Mouse (Mus musculus) hindbrain, embryonic 11.5 days (tissue): ENCODE results near the gene Tomm34. TPM values are rescaled to one million over a fixed set of nuclear protein-coding genes. Genes with fewer than 3 reads are reported as not detected.

Experiments used
- ATAC-seq: fragments of 200-750 bp; cut with Nextera tagmentation; 2 replicates; pipeline ENCODE4 v1.8.0; 2017; ENCODE audit warnings: mild to moderate bottlenecking, moderate TSS enrichment, moderate library complexity; ENCODE audit not compliant: low FRiP score
- DNase-seq: peaks from one replicate; pipeline ENCODE4 v3.0.0-alpha.2; 2015; ENCODE audit warnings: low spot score
- H3K27ac ChIP-seq: fragments of 300-500 bp; sonication (generic); 2 replicates; pipeline ENCODE4 v1.5.1; 2014; ENCODE audit warnings: mild to moderate bottlenecking, low read depth, low read length
- H3K27me3 ChIP-seq: fragments of 300-500 bp; sonication (generic); 2 replicates; pipeline ENCODE4 v1.6.1; 2014; ENCODE audit warnings: mild to moderate bottlenecking, low read length, moderate library complexity, mixed read lengths; ENCODE audit not compliant: control insufficient read depth, insufficient read depth
- H3K36me3 ChIP-seq: fragments of 300-500 bp; sonication (generic); 2 replicates; pipeline ENCODE4 v1.6.1; 2014; ENCODE audit warnings: mild to moderate bottlenecking, low read length, moderate library complexity, mixed read lengths; ENCODE audit not compliant: control insufficient read depth, insufficient read depth
- H3K4me1 ChIP-seq: fragments of 300-500 bp; sonication (generic); replicated peaks from 2 replicates; pipeline ENCODE4 v1.6.1; 2014; ENCODE audit warnings: low read length, mixed read lengths; ENCODE audit not compliant: control insufficient read depth, insufficient read depth
- H3K4me2 ChIP-seq: fragments of 300-500 bp; sonication (generic); replicated peaks from 2 replicates; pipeline ENCODE4 v1.6.1; 2014; ENCODE audit warnings: mild to moderate bottlenecking, low read depth, low read length
- H3K4me3 ChIP-seq: fragments of 300-500 bp; sonication (generic); 2 replicates; pipeline ENCODE4 v1.5.1; 2014; ENCODE audit warnings: low read depth, low read length
- H3K9ac ChIP-seq: fragments of 300-500 bp; sonication (generic); 2 replicates; pipeline ENCODE4 v1.6.1; 2014; ENCODE audit warnings: low read depth, low read length
- H3K9me3 ChIP-seq: fragments of 300-500 bp; sonication (generic); 2 replicates; pipeline ENCODE4 v1.6.1; 2016; ENCODE audit warnings: low read length; ENCODE audit not compliant: control insufficient read depth
- WGBS: fragments of 180-500 bp; shearing (Covaris S2); extraction: QIAGEN DNeasy Blood & Tissue Kit; methylation state at CpG from one replicate; pipeline ENCODE4 v1.1.7; 2014; 5-methylcytosine and 5-hydroxymethylcytosine counted together
- polyA plus RNA-seq: library from polyadenylated mRNA; unstranded; fragments of >200 nt; fragmentation: Nextera tagmentation; extraction: Ambion mirVana; gene quantifications from 2 replicates; pipeline ENCODE4 v1.2.1, GENCODE M21; 2014

Gene Tomm34
- 50.0 and 54.6 TPM in 2 replicates for polyA plus RNA-seq

- peak within 1 kb of the TSS; percentile 59 for H3K27ac ChIP-seq
- no peaks in the 10 kb centered on the region for H3K9me3 ChIP-seq
- H3K4me3 ChIP-seq, result peak within 1 kb of the TSS; percentile 86
- no peaks in the 10 kb centered on the region for H3K27me3 ChIP-seq
- peaks cover 3% of the 10 kb centered on the region; the same call in 1 of the 2 replicates for H3K4me1 ChIP-seq
- H3K36me3 ChIP-seq, result no peaks in the 10 kb centered on the region
- WGBS, result 3% methylated on average over 29 of the region's 55 CpGs
- peak within 1 kb of the TSS; percentile 73 for H3K9ac ChIP-seq
- DNase-seq, result peak; percentile 98
- peak; percentile 96 for ATAC-seq
- H3K4me2 ChIP-seq, result peak within 1 kb of the TSS; percentile 84
These were observed at the start of gene Tomm34 for GRCm38 (mm10) chr2:164070765-164071436. Gene Tomm34, minus strand, starts transcription at chr2:164071169.

GRCm38 (mm10) chr2:164119503-164119902 lies 48.5 kb upstream of the Tomm34 start:
- ATAC-seq (no peak), DNase-seq (no peak)
- WGBS, result 94% methylated on average over 6 of the region's 6 CpGs
- H3K36me3 ChIP-seq, result no peaks in the 10 kb centered on the region
- no peak overlapping the region for H3K4me2 ChIP-seq
- H3K27me3 ChIP-seq, result no peaks in the 10 kb centered on the region
- no peaks in the 10 kb centered on the region for H3K4me1 ChIP-seq
- H3K9ac ChIP-seq, result no peak overlapping the region
- H3K9me3 ChIP-seq, result no peaks in the 10 kb centered on the region
- no peak overlapping the region for H3K4me3 ChIP-seq
- H3K27ac ChIP-seq, result no peak overlapping the region

- Histone ChIP-seq H3K4me2 (no peak overlapping the region), H3K9ac (no peak overlapping the region), H3K27me3 (no peaks in the 10 kb centered on the region), H3K4me1 (no peaks in the 10 kb centered on the region), H3K4me3 (no peak overlapping the region), H3K27ac (no peak overlapping the region), H3K36me3 (no peaks in the 10 kb centered on the region), H3K9me3 (no peaks in the 10 kb centered on the region)
- ATAC-seq (no peak), DNase-seq (no peak)
- WGBS, result 81% methylated on average over 10 of the region's 10 CpGs
These were observed 44.6 kb upstream of the Tomm34 start for GRCm38 (mm10) chr2:164115531-164115930.

- Histone ChIP-seq H3K27ac (no peak overlapping the region), H3K4me3 (no peak overlapping the region), H3K4me2 (no peak overlapping the region), H3K4me1 (no peaks in the 10 kb centered on the region), H3K27me3 (no peaks in the 10 kb centered on the region), H3K9ac (no peak overlapping the region), H3K36me3 (no peaks in the 10 kb centered on the region), H3K9me3 (no peaks in the 10 kb centered on the region)
- 89% methylated on average over 6 of the region's 6 CpGs for whole genome bisulfite sequencing
- no peak for DNase-seq
- no peak for ATAC-seq
These were observed 43.1 kb upstream of the Tomm34 start for GRCm38 (mm10) chr2:164114051-164114450.

GRCm38 (mm10) chr2:164111546-164111945 lies 40.6 kb upstream of the Tomm34 start:
- no peak overlapping the region for H3K27ac ChIP-seq
- H3K36me3 ChIP-seq, result no peaks in the 10 kb centered on the region
- H3K4me1 ChIP-seq, result no peaks in the 10 kb centered on the region
- H3K9ac ChIP-seq, result no peak overlapping the region
- H3K4me2 ChIP-seq, result no peak overlapping the region
- H3K4me3 ChIP-seq, result no peak overlapping the region
- no peak for ATAC-seq
- no peaks in the 10 kb centered on the region for H3K9me3 ChIP-seq
- H3K27me3 ChIP-seq, result no peaks in the 10 kb centered on the region
- WGBS, result 90% methylated on average over 8 of the region's 8 CpGs
- DNase-seq, result no peak

GRCm38 (mm10) chr2:164108501-164108900 lies 37.5 kb upstream of the Tomm34 start:
- no peak for ATAC-seq
- no peaks in the 10 kb centered on the region for H3K9me3 ChIP-seq
- H3K4me1 ChIP-seq, result no peaks in the 10 kb centered on the region
- DNase-seq, result no peak
- WGBS, result 71% methylated on average over 4 of the region's 4 CpGs
- H3K36me3 ChIP-seq, result no peaks in the 10 kb centered on the region
- no peak overlapping the region for H3K4me2 ChIP-seq
- H3K27ac ChIP-seq, result no peak overlapping the region
- H3K9ac ChIP-seq, result no peak overlapping the region
- H3K4me3 ChIP-seq, result no peak overlapping the region
- H3K27me3 ChIP-seq, result no peaks in the 10 kb centered on the region

- Histone ChIP-seq H3K4me2 (no peak overlapping the region), H3K36me3 (no peaks in the 10 kb centered on the region), H3K9ac (no peak overlapping the region), H3K4me1 (no peaks in the 10 kb centered on the region), H3K4me3 (no peak overlapping the region), H3K27ac (no peak overlapping the region), H3K27me3 (no peaks in the 10 kb centered on the region), H3K9me3 (no peaks in the 10 kb centered on the region)
- DNase-seq (no peak), ATAC-seq (no peak)
- 81% methylated on average over 16 of the region's 16 CpGs for WGBS
These were observed 36.3 kb upstream of the Tomm34 start for GRCm38 (mm10) chr2:164107125-164107874.

- Histone ChIP-seq H3K36me3 (no peaks in the 10 kb centered on the region), H3K4me1 (no peaks in the 10 kb centered on the region)
- WGBS, result 89% methylated on average over 14 of the region's 14 CpGs
These were observed 35.5 kb upstream of the Tomm34 start for GRCm38 (mm10) chr2:164106287-164107035.

More at GRCm38 (mm10) chr2:164106287-164107035, 35.5 kb upstream of the Tomm34 start:
- DNase-seq (no peak), ATAC-seq (no peak)
- no peaks in the 10 kb centered on the region for H3K27me3 ChIP-seq
- no peak overlapping the region for H3K27ac ChIP-seq
- H3K9me3 ChIP-seq, result no peaks in the 10 kb centered on the region
- H3K4me2 ChIP-seq, result no peak overlapping the region
- H3K9ac ChIP-seq, result no peak overlapping the region
- no peak overlapping the region for H3K4me3 ChIP-seq
